Comparison of ENCODE assay signal across 12 mouse cellular contexts in the genomic region with DNA sequence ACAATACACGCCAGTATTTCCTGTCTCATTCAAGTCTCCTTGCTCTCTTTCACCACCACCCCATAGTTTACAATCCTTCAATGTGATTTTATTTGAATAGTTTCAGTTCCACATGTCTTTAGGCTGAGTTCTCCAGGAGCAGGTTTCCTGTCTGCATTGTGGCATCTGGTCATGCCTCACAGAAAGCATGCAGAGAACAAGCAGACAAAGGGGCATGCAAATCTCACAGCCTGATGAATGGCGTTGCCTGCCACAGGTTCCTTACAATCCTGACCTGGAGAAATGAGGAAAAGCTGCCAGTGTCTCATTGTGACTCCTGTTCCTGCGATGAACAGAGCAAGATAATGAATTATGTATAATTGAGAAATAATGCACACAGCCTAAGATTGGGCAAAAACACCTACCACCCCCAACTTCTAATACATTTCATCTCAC.
DNase-seq lines count a peak whose midpoint lies in the region; ATAC-seq and TF ChIP-seq lines count a peak whose summit lies in the region.
"Had no signal": no experiment of that assay in that cellular context is flagged by ENCODE, and none has a peak within 500 bp of the region (broad histone marks: within the 10 kb centered on the region; RNA-seq: fewer than 3 reads in every experiment).

No protein-coding gene starts in this region.

- intact Hi-C loops in left cerebral cortex, adult 2 months (cut with DNase I): no loop called here

- no peak for TF ChIP-seq CTCF in left cerebral cortex, adult 2 months (IDR thresholded peaks at IDR 0.05)

- H3K4me3 ChIP-seq in neural tube, embryonic 14.5 days (ENCODE audit: low read depth, low read length): no peak overlapping the region
- no peak overlapping the region for H3K4me3 ChIP-seq in left cerebral cortex, adult 2 months
- H3K4me3 ChIP-seq: embryonic facial prominence, embryonic 13.5 days had no signal

- H3K36me3 ChIP-seq in neural tube, embryonic 14.5 days (ENCODE audit: control insufficient read depth, insufficient read depth, low read length): no peaks in the 10 kb centered on the region
- H3K36me3 ChIP-seq: embryonic facial prominence, embryonic 13.5 days had no signal

- no peaks in the 10 kb centered on the region for H3K9me3 ChIP-seq in neural tube, embryonic 14.5 days (ENCODE audit: control insufficient read depth, low read length)

- 0 out of 2 replicates have a peak, but pooled peaks have one; percentile 23 for ATAC-seq in megakaryocyte progenitor cell, adult 5-6 weeks (replicated peaks; ENCODE audit: poor library complexity)
- ATAC-seq in neural tube, embryonic 14.5 days (ENCODE audit: low read depth): no peak
- no peak for ATAC-seq in cerebellum, adult (ENCODE audit: insufficient number of reproducible peaks, low FRiP score, low TSS enrichment)
- ATAC-seq: CD4-positive, CD25-positive, alpha-beta regulatory T cell, adult 4 months had no signal

- whole genome bisulfite sequencing in neural tube, embryonic 14.5 days: 11% methylated on average over 3 of the region's 3 CpGs

- DNase-seq in embryo, embryonic 10.5 days (ENCODE audit: low spot score): peak; percentile 63
- peak; percentile 67 for DNase-seq in forelimb bud, embryonic 11.5 days (ENCODE audit: low read depth, low spot score)
- no peak for DNase-seq in left cerebral cortex, adult 2 months (ENCODE audit: extremely low spot score in 1 of 2, low spot score in 2 of 2)
- DNase-seq in natural killer cell, adult 2 months (ENCODE audit: low spot score in 2 of 2): no peak
- no peak for DNase-seq in layer of hippocampus, postnatal 36 days
- DNase-seq: gastrocnemius, postnatal 10 days had no signal

- no peaks in the 10 kb centered on the region for H3K27me3 ChIP-seq in neural tube, embryonic 14.5 days (ENCODE audit: control insufficient read depth, insufficient read depth, low read length)
- H3K27me3 ChIP-seq: embryonic facial prominence, embryonic 13.5 days had no signal

- no peak overlapping the region for H3K9ac ChIP-seq in neural tube, embryonic 14.5 days (replicated peaks; ENCODE audit: low read depth, low read length)
- H3K9ac ChIP-seq: embryonic facial prominence, embryonic 13.5 days; liver, embryonic 14.5 days had no signal

- H3K4me1 ChIP-seq in neural tube, embryonic 14.5 days (ENCODE audit: control insufficient read depth, insufficient read depth, low read length): peaks cover 12% of the 10 kb centered on the region

- no peak overlapping the region for H3K4me2 ChIP-seq in neural tube, embryonic 14.5 days (ENCODE audit: low read depth, low read length)
- H3K4me2 ChIP-seq: embryonic facial prominence, embryonic 13.5 days had no signal

- peak overlapping the region; percentile 60 for H3K27ac ChIP-seq in neural tube, embryonic 14.5 days (ENCODE audit: low read depth, low read length)
- no peak overlapping the region for H3K27ac ChIP-seq in left cerebral cortex, adult 2 months
- H3K27ac ChIP-seq: embryonic facial prominence, embryonic 13.5 days; liver, embryonic 14.5 days had no signal

Comparison
In these comparisons a context has a peak if more than half of its experiments do, and no peak if none do; other contexts are left out.
1. DNase-seq: peak in embryo, embryonic 10.5 days (single experiment) and forelimb bud, embryonic 11.5 days (single experiment); none in left cerebral cortex, adult 2 months (0 of 2), natural killer cell, adult 2 months (0 of 2) and layer of hippocampus, postnatal 36 days (0 of 2).